Mouse (Mus musculus) stomach, embryonic 16.5 days (tissue): Measurements from ENCODE around the gene Gm17416. TPM values are rescaled to one million over a fixed set of nuclear protein-coding genes. Genes with fewer than 3 reads are reported as not detected.

ENCODE experiments used
- ATAC-seq: fragments of 200-750 bp; cut with Nextera tagmentation; 2 replicates; pipeline ENCODE4 v1.8.0; 2017; ENCODE audit warnings: moderate number of reproducible peaks, moderate TSS enrichment; ENCODE audit not compliant: insufficient read depth, low FRiP score
- H3K27ac ChIP-seq: fragments of 300-500 bp; sonication (generic); 2 replicates; pipeline ENCODE4 v1.5.1; 2014; ENCODE audit warnings: low read length
- H3K27me3 ChIP-seq: fragments of 300-500 bp; sonication (generic); 2 replicates; pipeline ENCODE4 v1.6.1; 2014; ENCODE audit warnings: low read length, control low read depth, mixed read lengths; ENCODE audit not compliant: control insufficient read depth, insufficient read depth
- H3K36me3 ChIP-seq: fragments of 300-500 bp; sonication (generic); 2 replicates; pipeline ENCODE4 v1.6.1; 2014; ENCODE audit warnings: low read length; ENCODE audit not compliant: control insufficient read depth, insufficient read depth
- H3K4me1 ChIP-seq: fragments of 300-500 bp; sonication (generic); 2 replicates; pipeline ENCODE4 v1.6.1; 2014; ENCODE audit warnings: low read length, control low read depth, mixed read lengths; ENCODE audit not compliant: control insufficient read depth, insufficient read depth
- H3K4me2 ChIP-seq: fragments of 300-500 bp; sonication (generic); 2 replicates; pipeline ENCODE4 v1.6.1; 2014; ENCODE audit warnings: low read depth, low read length, mixed read lengths
- H3K4me3 ChIP-seq: fragments of 300-500 bp; sonication (generic); replicated peaks from 2 replicates; pipeline ENCODE4 v1.5.1; 2014; ENCODE audit warnings: mild to moderate bottlenecking, low read length
- H3K9ac ChIP-seq: fragments of 300-500 bp; sonication (generic); 2 replicates; pipeline ENCODE4 v1.6.1; 2014; ENCODE audit warnings: low read length
- H3K9me3 ChIP-seq: fragments of 300-500 bp; sonication (generic); replicated peaks from 2 replicates; pipeline ENCODE4 v1.6.1; 2016; ENCODE audit warnings: low read length, control low read depth; ENCODE audit not compliant: control insufficient read depth
- WGBS: fragments of 180-500 bp; shearing (Covaris S2); extraction: QIAGEN DNeasy Blood & Tissue Kit; methylation state at CpG from one replicate; pipeline ENCODE4 v1.1.7; 2014; 5-methylcytosine and 5-hydroxymethylcytosine counted together
- polyA plus RNA-seq: library from polyadenylated mRNA; unstranded; fragments of >200 nt; fragmentation: Nextera tagmentation; extraction: Ambion mirVana; gene quantifications from 2 replicates; pipeline ENCODE4 v1.2.1, GENCODE M21; 2015

Gene Gm17416
- polyA plus RNA-seq, 1 experiment from 2014 or later: not detected

DNA sequence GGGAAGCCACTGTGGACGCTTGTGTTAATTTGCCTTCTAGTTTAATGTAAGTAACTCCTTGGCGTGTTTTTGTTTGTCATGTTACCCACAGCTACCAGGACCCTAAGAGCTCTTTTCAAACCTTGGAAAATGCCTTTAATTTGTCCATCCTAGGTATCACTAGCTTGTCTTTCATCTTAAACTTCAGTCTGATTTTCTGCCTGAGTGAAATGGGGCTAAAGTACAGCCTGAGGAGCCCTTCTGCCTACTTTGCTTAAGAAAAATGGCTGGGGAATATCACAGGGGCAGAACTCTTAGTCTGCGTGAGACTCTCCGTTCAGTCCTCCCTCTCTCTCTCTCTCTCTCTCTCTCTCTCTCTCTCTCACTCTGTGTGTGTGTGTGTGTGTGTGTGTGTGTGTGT, 743 bp downstream of the Gm17416 start:
- ATAC-seq: no peak
- no peak overlapping the region for H3K27ac ChIP-seq
- no peaks in the 10 kb centered on the region for H3K27me3 ChIP-seq
- no peaks in the 10 kb centered on the region for H3K9me3 ChIP-seq
- no peaks in the 10 kb centered on the region for H3K36me3 ChIP-seq
- H3K4me2 ChIP-seq: no peak overlapping the region
- H3K4me1 ChIP-seq: no peaks in the 10 kb centered on the region
- WGBS: 75% methylated on average over 4 of the region's 4 CpGs
- no peak overlapping the region for H3K9ac ChIP-seq
- H3K4me3 ChIP-seq: no peak overlapping the region

DNA sequence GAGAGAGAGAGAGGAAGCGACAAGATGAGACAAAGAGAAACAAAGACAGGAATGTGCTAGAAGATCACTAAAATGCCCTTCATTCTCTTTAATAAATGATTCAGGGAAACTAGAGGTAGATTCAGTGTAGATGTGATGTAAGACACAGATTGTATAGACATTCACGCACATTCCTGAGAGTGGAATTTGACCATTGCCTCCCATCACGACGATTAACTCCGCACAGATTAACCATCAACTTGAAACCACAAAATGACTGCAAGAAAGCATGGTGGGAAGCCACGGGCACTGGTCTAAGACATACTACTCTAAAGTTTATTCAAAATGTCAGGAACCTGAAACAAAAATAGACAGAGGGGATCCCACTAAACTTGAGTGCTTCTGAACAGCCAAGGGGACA, 1.2 kb downstream of the Gm17416 start:
- Histone ChIP-seq H3K9me3 (no peaks in the 10 kb centered on the region), H3K36me3 (no peaks in the 10 kb centered on the region), H3K27me3 (no peaks in the 10 kb centered on the region), H3K4me3 (no peak overlapping the region), H3K4me1 (no peaks in the 10 kb centered on the region), H3K4me2 (no peak overlapping the region), H3K27ac (no peak overlapping the region), H3K9ac (no peak overlapping the region)
- no peak for ATAC-seq
- WGBS: 55% methylated on average over 6 of the region's 6 CpGs

DNA sequence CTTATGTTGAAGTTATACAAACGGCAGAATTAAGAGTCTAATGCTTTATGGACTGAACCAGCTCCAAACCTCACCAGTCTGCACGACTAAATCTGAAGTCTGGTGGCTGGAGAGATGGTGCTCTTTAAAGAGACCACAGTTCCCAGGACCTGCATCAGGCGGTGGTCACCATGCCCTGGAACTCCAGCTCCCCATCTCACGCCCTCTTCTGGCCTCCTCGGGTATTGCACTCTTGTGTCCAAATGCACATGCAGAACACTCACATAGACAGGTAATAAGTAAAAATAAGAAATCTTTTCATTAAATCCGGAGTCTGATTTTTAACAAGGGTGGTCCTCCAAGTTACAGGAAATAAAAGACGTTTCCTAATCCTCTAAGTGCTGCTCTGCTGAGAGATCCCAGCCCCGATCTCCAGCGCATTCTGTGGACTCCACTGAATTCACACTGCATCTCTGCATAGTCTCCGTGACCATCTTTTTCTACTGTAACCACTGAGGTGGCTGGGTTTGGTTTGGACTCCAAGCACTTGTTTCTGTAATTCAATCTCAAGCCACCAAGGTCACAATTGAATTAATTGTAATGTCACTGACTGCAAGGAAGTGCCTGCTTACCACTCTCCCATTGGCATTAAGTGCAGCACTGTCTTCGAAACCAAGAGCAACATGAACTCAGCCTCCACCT, 3.1 kb downstream of the Gm17416 start, which contains the start of gene Defb21:
Gene Defb21 (plus strand): TSS at position 631 of the 681 bp plus-strand sequence.
- H3K36me3 ChIP-seq: no peaks in the 10 kb centered on the region
- H3K9me3 ChIP-seq: no peaks in the 10 kb centered on the region
- ATAC-seq: no peak
- no peak within 1 kb of the TSS for H3K4me2 ChIP-seq
- no peak within 1 kb of the TSS for H3K27ac ChIP-seq
- H3K27me3 ChIP-seq: no peaks in the 10 kb centered on the region
- no peak within 1 kb of the TSS for H3K9ac ChIP-seq
- no peaks in the 10 kb centered on the region for H3K4me1 ChIP-seq
- H3K4me3 ChIP-seq: no peak within 1 kb of the TSS
- WGBS: 61% methylated on average over 11 of the region's 11 CpGs

DNA sequence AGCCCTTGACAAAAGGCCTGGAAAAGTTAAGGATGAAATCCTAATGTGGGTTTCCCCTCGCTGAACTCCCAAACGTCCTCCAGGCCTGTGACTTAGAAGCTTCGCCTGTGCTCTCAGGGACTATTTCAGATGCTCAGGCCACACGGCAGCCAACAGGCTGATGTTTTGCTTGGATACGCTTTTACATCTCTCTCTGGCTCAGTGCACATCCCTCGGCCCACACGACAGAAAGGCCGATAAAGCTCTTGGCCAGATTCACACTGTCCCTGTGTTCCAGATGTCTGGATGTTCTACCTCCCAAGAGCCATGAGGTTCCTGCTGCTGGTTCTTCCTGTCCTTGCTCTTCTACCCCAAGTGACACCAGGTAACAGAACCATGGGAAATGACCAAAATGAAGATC, 4.3 kb downstream of the Gm17416 start:
- Histone ChIP-seq H3K9ac (no peak overlapping the region), H3K36me3 (no peaks in the 10 kb centered on the region), H3K4me3 (no peak overlapping the region), H3K27ac (no peak overlapping the region), H3K9me3 (no peaks in the 10 kb centered on the region), H3K4me1 (no peaks in the 10 kb centered on the region), H3K4me2 (no peak overlapping the region), H3K27me3 (no peaks in the 10 kb centered on the region)
- no peak for ATAC-seq
- 86% methylated on average over 8 of the region's 8 CpGs for WGBS

DNA sequence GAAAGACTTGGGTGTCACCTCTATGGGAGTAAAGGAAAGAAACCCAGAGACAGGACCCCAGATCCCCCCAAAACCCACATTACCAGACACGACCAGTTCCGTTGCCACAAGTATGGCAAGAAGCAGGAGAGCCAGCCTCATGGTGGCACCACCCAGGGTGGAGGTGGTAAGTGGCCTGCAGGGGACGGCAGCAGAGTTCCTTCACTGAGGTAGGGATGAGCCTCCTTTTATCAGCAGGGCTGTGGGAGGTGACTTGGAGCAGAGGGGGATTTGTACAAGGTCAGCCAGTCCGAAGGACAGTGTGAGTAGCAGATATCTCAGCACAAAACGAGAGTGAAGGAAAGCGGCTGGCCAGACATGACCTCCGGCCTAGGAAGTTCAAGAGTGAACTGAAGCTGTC, 11.0 kb downstream of the Gm17416 start, which contains the start of gene Defb19:
Gene Defb19 (minus strand): TSS at position 206 of the 400 bp plus-strand sequence.
- Histone ChIP-seq H3K9ac (no peak within 1 kb of the TSS), H3K36me3 (no peaks in the 10 kb centered on the region), H3K4me1 (no peaks in the 10 kb centered on the region), H3K27me3 (no peaks in the 10 kb centered on the region), H3K4me2 (no peak within 1 kb of the TSS), H3K4me3 (no peak within 1 kb of the TSS), H3K9me3 (no peaks in the 10 kb centered on the region), H3K27ac (no peak within 1 kb of the TSS)
- no peak for ATAC-seq
- 58% methylated on average over 7 of the region's 7 CpGs for WGBS

DNA sequence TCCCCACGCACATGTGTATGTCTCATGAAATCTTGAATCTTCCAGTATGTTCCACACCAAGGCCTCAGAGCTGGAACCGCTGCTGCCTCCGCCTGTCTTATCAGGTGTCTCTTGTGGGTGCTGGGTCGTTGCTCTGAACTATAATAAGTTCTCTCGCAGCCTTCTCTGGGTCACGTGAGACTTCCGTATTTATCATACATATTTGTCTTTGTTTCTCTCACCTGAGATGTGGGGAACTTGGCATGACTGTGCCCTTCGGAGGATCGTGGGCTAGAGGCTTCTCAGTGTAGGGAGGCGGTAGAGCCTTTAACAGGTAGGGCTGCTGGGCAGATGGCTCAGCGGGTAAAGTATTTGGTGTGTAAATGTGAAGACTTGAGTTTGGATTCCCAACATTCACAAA, 11.5 kb downstream of the Gm17416 start:
- WGBS: 74% methylated on average over 11 of the region's 11 CpGs
- Histone ChIP-seq H3K27ac (no peak overlapping the region), H3K36me3 (no peaks in the 10 kb centered on the region), H3K4me3 (no peak overlapping the region), H3K4me2 (no peak overlapping the region), H3K27me3 (no peaks in the 10 kb centered on the region), H3K9ac (no peak overlapping the region), H3K9me3 (no peaks in the 10 kb centered on the region), H3K4me1 (no peaks in the 10 kb centered on the region)
- no peak for ATAC-seq

DNA sequence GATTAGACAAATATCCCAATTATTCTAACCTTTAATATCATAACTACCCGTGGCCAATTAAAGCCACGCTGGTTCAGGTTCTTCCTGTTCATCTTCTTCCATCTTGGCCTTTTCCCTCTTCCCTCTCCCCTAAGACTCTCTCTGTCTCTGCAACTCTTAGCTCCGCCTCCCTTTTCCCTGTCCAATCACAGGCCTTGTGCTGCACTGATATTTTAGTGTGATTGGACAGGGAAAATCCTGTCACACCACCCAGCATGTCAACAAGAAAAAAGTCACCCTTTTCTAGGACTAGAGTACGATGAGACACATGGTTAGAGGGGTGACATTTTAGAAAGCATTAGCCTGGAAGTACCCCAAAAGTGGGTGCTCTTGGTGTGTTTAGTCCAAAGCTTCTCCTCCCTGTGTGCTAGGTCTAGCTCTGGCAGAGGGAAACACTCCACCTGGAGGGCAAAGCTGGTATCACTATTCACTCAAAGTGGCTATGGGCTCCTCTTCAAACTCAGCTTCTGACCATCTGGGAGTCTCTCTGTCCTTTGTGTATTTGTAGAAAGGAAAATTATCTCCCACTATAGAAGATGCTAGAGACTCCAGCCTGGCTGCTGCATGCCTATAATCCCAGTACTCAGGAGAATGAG, 17.9 kb downstream of the Gm17416 start:
- H3K4me3 ChIP-seq: no peak overlapping the region
- 74% methylated on average over 4 of the region's 4 CpGs for WGBS
- no peaks in the 10 kb centered on the region for H3K27me3 ChIP-seq
- H3K27ac ChIP-seq: no peak overlapping the region
- ATAC-seq: no peak
- no peak overlapping the region for H3K4me2 ChIP-seq
- no peaks in the 10 kb centered on the region for H3K36me3 ChIP-seq
- no peaks in the 10 kb centered on the region for H3K4me1 ChIP-seq
- no peaks in the 10 kb centered on the region for H3K9me3 ChIP-seq
- no peak overlapping the region for H3K9ac ChIP-seq

DNA sequence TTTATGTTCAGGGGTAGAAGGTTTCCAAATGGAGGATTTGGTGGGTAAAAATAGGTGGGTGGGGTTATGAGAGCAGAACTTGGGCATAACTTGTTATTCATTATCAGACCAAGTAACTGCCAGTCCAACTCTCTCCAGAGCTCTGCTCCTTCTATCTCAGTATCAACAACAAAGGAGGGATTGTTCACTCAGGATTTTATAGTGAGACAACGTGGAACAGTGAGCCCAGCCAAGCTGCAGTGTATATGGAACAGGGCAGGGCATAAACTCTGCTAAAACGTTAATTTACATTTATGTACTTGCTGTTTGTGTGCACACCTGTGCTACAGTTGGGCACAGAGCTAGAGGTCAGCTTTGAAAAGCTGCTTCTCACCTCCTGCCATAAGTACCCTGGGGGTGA, 19.3 kb downstream of the Gm17416 start:
- no peaks in the 10 kb centered on the region for H3K27me3 ChIP-seq
- no peak for ATAC-seq
- H3K36me3 ChIP-seq: no peaks in the 10 kb centered on the region
- H3K4me1 ChIP-seq: no peaks in the 10 kb centered on the region
- H3K27ac ChIP-seq: no peak overlapping the region
- no peak overlapping the region for H3K4me2 ChIP-seq
- H3K9ac ChIP-seq: no peak overlapping the region
- 20% methylated on average over 2 of the region's 2 CpGs for WGBS
- no peak overlapping the region for H3K4me3 ChIP-seq
- no peaks in the 10 kb centered on the region for H3K9me3 ChIP-seq

DNA sequence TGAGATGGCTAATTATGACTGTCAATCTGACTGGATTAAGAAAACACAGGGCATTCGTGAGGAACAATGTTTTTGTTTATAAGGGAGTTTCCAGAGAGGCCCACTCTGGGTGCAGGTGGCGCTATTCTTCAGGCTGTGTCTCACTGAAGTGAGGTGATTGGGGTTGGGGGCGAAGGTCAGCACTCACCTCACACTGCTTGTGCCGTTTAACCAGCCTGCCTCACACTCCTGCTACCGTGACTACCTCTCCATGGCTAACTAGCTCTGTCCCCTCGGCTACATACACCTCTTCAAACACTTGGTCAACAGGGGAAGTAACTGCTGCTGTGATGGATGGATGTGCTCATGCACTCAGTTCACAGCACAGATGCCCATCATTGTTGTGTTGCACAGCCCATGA, 19.9 kb downstream of the Gm17416 start:
- H3K4me2 ChIP-seq: no peak overlapping the region
- no peaks in the 10 kb centered on the region for H3K9me3 ChIP-seq
- H3K4me3 ChIP-seq: no peak overlapping the region
- no peak for ATAC-seq
- no peaks in the 10 kb centered on the region for H3K36me3 ChIP-seq
- no peaks in the 10 kb centered on the region for H3K4me1 ChIP-seq
- no peak overlapping the region for H3K27ac ChIP-seq
- H3K9ac ChIP-seq: no peak overlapping the region
- WGBS: 32% methylated on average over 6 of the region's 6 CpGs
- H3K27me3 ChIP-seq: no peaks in the 10 kb centered on the region
